Mouse (Mus musculus): ENCODE data around the gene Tbata. TPM values are rescaled to one million over a fixed set of nuclear protein-coding genes. Genes with fewer than 3 reads are reported as not detected.
A peak's percentile ranks its signal among the peaks of the same experiment; 100 is the strongest.

Gene Tbata
- polyA plus RNA-seq, 1 experiment from 2014 or later = not detected

GRCm38 (mm10) chr10:61203930-61204329 is 32.2 kb downstream of the Tbata start:
- no peak overlapping the region for H3K4me2 ChIP-seq (ENCODE audit: low read depth, low read length)
- H3K27ac ChIP-seq (replicated peaks; ENCODE audit: low read depth, low read length) = no peak overlapping the region
- ATAC-seq (replicated peaks; ENCODE audit: insufficient number of reproducible peaks, low FRiP score, low TSS enrichment, low read depth) (no peak), DNase-seq (ENCODE audit: low spot score) (no peak)
- H3K4me1 ChIP-seq (ENCODE audit: control insufficient read depth, insufficient read depth, low read length) = no peaks in the 10 kb centered on the region
- no peak overlapping the region for H3K9ac ChIP-seq (replicated peaks; ENCODE audit: low read length)
- no peaks in the 10 kb centered on the region for H3K27me3 ChIP-seq (ENCODE audit: control insufficient read depth, insufficient read depth, low read length)
- no peak overlapping the region for H3K4me3 ChIP-seq (ENCODE audit: low read depth, low read length)
- H3K36me3 ChIP-seq (replicated peaks; ENCODE audit: control insufficient read depth, insufficient read depth, low read depth, low read length) = no peaks in the 10 kb centered on the region
- no peaks in the 10 kb centered on the region for H3K9me3 ChIP-seq (replicated peaks; ENCODE audit: control insufficient read depth, low read length)
- WGBS = 69% methylated on average over 3 of the region's 3 CpGs

- no peaks in the 10 kb centered on the region for H3K27me3 ChIP-seq (ENCODE audit: control insufficient read depth, insufficient read depth, low read length)
- no peaks in the 10 kb centered on the region for H3K36me3 ChIP-seq (replicated peaks; ENCODE audit: control insufficient read depth, insufficient read depth, low read depth, low read length)
- no peaks in the 10 kb centered on the region for H3K9me3 ChIP-seq (replicated peaks; ENCODE audit: control insufficient read depth, low read length)
- DNase-seq (ENCODE audit: low spot score) (no peak), ATAC-seq (replicated peaks; ENCODE audit: insufficient number of reproducible peaks, low FRiP score, low TSS enrichment, low read depth) (no peak)
- no peak overlapping the region for H3K4me3 ChIP-seq (ENCODE audit: low read depth, low read length)
- no peaks in the 10 kb centered on the region for H3K4me1 ChIP-seq (ENCODE audit: control insufficient read depth, insufficient read depth, low read length)
- WGBS = 83% methylated on average over 9 of the region's 9 CpGs
- H3K4me2 ChIP-seq (ENCODE audit: low read depth, low read length) = no peak overlapping the region
- no peak overlapping the region for H3K27ac ChIP-seq (replicated peaks; ENCODE audit: low read depth, low read length)
- no peak overlapping the region for H3K9ac ChIP-seq (replicated peaks; ENCODE audit: low read length)
Measured at GRCm38 (mm10) chr10:61208114-61208684, 36.4 kb downstream of the Tbata start.

DNA sequence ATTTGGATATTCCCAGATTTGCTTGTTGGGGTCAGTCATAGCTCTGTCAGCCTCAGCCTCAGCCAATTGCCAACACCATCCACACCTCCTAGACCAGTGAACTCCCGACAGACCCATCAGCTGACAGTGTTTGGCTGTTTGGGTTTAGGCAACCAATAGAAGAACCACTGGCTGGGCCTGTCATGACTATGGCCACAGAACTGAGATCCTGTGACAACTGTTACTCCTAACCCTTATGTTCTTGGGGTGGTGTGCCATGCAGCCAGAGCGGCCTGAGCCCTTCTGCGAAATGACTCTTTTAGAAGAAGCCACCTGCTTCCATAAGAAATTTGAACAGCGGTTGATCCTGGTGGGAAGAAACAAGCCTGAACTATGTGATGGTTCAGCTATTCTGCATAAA is 39.4 kb downstream of the Tbata start:
- ATAC-seq (replicated peaks; ENCODE audit: insufficient number of reproducible peaks, low FRiP score, low TSS enrichment, low read depth) (no peak), DNase-seq (ENCODE audit: low spot score) (no peak)
- H3K9ac ChIP-seq (replicated peaks; ENCODE audit: low read length) = no peak overlapping the region
- H3K27me3 ChIP-seq (ENCODE audit: control insufficient read depth, insufficient read depth, low read length) = no peaks in the 10 kb centered on the region
- H3K27ac ChIP-seq (replicated peaks; ENCODE audit: low read depth, low read length) = no peak overlapping the region
- H3K4me2 ChIP-seq (ENCODE audit: low read depth, low read length) = no peak overlapping the region
- H3K4me3 ChIP-seq (ENCODE audit: low read depth, low read length) = no peak overlapping the region
- H3K4me1 ChIP-seq (ENCODE audit: control insufficient read depth, insufficient read depth, low read length) = no peaks in the 10 kb centered on the region
- H3K9me3 ChIP-seq (replicated peaks; ENCODE audit: control insufficient read depth, low read length) = no peaks in the 10 kb centered on the region
- H3K36me3 ChIP-seq (replicated peaks; ENCODE audit: control insufficient read depth, insufficient read depth, low read depth, low read length) = no peaks in the 10 kb centered on the region
- 78% methylated on average over 4 of the region's 4 CpGs for whole genome bisulfite sequencing

- no peak overlapping the region for H3K9ac ChIP-seq (replicated peaks; ENCODE audit: low read length)
- H3K4me1 ChIP-seq (ENCODE audit: control insufficient read depth, insufficient read depth, low read length) = no peaks in the 10 kb centered on the region
- DNase-seq (ENCODE audit: low spot score) (peak; percentile 87), ATAC-seq (replicated peaks; ENCODE audit: insufficient number of reproducible peaks, low FRiP score, low TSS enrichment, low read depth) (no peak)
- no peak overlapping the region for H3K4me3 ChIP-seq (ENCODE audit: low read depth, low read length)
- no peak overlapping the region for H3K4me2 ChIP-seq (ENCODE audit: low read depth, low read length)
- WGBS = 11% methylated on average over 13 of the region's 13 CpGs
- no peaks in the 10 kb centered on the region for H3K36me3 ChIP-seq (replicated peaks; ENCODE audit: control insufficient read depth, insufficient read depth, low read depth, low read length)
- no peaks in the 10 kb centered on the region for H3K27me3 ChIP-seq (ENCODE audit: control insufficient read depth, insufficient read depth, low read length)
- H3K27ac ChIP-seq (replicated peaks; ENCODE audit: low read depth, low read length) = no peak overlapping the region
- H3K9me3 ChIP-seq (replicated peaks; ENCODE audit: control insufficient read depth, low read length) = no peaks in the 10 kb centered on the region
Measured at GRCm38 (mm10) chr10:61211743-61212142, 40.0 kb downstream of the Tbata start.

DNA sequence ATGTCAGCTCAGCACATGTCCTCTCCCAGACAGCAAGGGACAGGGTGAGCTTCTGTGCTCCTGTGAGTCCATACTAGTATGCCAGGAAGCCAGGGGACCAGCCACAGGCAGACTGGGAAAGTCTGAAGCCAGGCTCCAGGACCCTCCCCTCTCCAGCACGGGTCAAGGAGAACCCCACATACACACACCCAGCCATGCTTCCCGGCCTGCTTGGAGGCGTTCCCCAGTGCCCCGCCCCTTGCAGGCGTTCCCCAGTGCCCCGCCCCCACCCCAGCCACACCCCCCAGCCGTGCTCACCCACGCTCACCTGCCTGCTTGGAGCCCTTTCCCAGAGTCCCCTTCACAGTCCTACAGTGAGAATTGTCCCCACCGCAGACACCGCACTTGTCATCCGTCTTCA is 41.1 kb downstream of the Tbata start:
- DNase-seq (ENCODE audit: low spot score) = no peak
- Histone ChIP-seq H3K4me3 (ENCODE audit: low read depth, low read length) (no peak overlapping the region), H3K36me3 (replicated peaks; ENCODE audit: control insufficient read depth, insufficient read depth, low read depth, low read length) (no peaks in the 10 kb centered on the region), H3K9me3 (replicated peaks; ENCODE audit: control insufficient read depth, low read length) (no peaks in the 10 kb centered on the region), H3K27me3 (ENCODE audit: control insufficient read depth, insufficient read depth, low read length) (no peaks in the 10 kb centered on the region), H3K4me1 (ENCODE audit: control insufficient read depth, insufficient read depth, low read length) (no peaks in the 10 kb centered on the region), H3K9ac (replicated peaks; ENCODE audit: low read length) (no peak overlapping the region), H3K4me2 (ENCODE audit: low read depth, low read length) (peak overlapping the region; percentile 10; the same call in 1 of the 2 replicates), H3K27ac (replicated peaks; ENCODE audit: low read depth, low read length) (no peak overlapping the region)
- ATAC-seq (replicated peaks; ENCODE audit: insufficient number of reproducible peaks, low FRiP score, low TSS enrichment, low read depth) = 0 out of 2 replicates have a peak, but pooled peaks have one; percentile 76
- 12% methylated on average over 11 of the region's 11 CpGs for WGBS

- no peaks in the 10 kb centered on the region for H3K9me3 ChIP-seq (replicated peaks; ENCODE audit: control insufficient read depth, low read length)
- H3K9ac ChIP-seq (replicated peaks; ENCODE audit: low read length) = no peak overlapping the region
- no peaks in the 10 kb centered on the region for H3K27me3 ChIP-seq (ENCODE audit: control insufficient read depth, insufficient read depth, low read length)
- H3K4me2 ChIP-seq (ENCODE audit: low read depth, low read length) = no peak overlapping the region
- H3K36me3 ChIP-seq (replicated peaks; ENCODE audit: control insufficient read depth, insufficient read depth, low read depth, low read length) = no peaks in the 10 kb centered on the region
- H3K27ac ChIP-seq (replicated peaks; ENCODE audit: low read depth, low read length) = no peak overlapping the region
- DNase-seq (ENCODE audit: low spot score) (no peak), ATAC-seq (replicated peaks; ENCODE audit: insufficient number of reproducible peaks, low FRiP score, low TSS enrichment, low read depth) (no peak)
- WGBS = 91% methylated on average over 6 of the region's 6 CpGs
- H3K4me1 ChIP-seq (ENCODE audit: control insufficient read depth, insufficient read depth, low read length) = no peaks in the 10 kb centered on the region
- H3K4me3 ChIP-seq (ENCODE audit: low read depth, low read length) = no peak overlapping the region
Measured at GRCm38 (mm10) chr10:61215658-61216057, 43.9 kb downstream of the Tbata start.

- ATAC-seq (replicated peaks; ENCODE audit: insufficient number of reproducible peaks, low FRiP score, low TSS enrichment, low read depth) = no peak
- Histone ChIP-seq H3K4me3 (ENCODE audit: low read depth, low read length) (no peak overlapping the region), H3K36me3 (replicated peaks; ENCODE audit: control insufficient read depth, insufficient read depth, low read depth, low read length) (no peaks in the 10 kb centered on the region), H3K27ac (replicated peaks; ENCODE audit: low read depth, low read length) (no peak overlapping the region), H3K4me1 (ENCODE audit: control insufficient read depth, insufficient read depth, low read length) (no peaks in the 10 kb centered on the region), H3K27me3 (ENCODE audit: control insufficient read depth, insufficient read depth, low read length) (no peaks in the 10 kb centered on the region), H3K4me2 (ENCODE audit: low read depth, low read length) (no peak overlapping the region), H3K9ac (replicated peaks; ENCODE audit: low read length) (no peak overlapping the region), H3K9me3 (replicated peaks; ENCODE audit: control insufficient read depth, low read length) (no peaks in the 10 kb centered on the region)
- DNase-seq (ENCODE audit: low spot score) = no peak
- WGBS = 87% methylated on average over 4 of the region's 4 CpGs
Measured at GRCm38 (mm10) chr10:61216163-61216562, 44.4 kb downstream of the Tbata start.

DNA sequence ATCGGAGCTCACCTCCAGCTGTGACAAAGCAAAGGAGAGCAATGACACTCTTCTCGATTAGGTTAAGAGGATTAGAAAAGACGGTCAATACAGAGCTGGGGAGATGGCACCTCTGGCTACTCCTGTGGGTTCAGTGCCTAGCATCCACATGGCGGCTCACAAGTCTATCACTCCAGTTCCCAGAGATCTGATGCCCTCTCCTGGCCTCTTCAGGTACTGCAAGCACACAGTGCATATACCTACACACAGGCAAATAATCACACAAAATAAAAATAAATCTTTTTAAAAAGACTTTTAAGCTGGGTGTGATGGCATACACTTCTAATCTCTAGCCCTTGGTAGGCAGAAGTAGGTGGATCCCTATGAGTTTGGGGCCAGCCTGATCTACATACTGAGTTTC is 47.6 kb downstream of the Tbata start:
- H3K36me3 ChIP-seq (replicated peaks; ENCODE audit: control insufficient read depth, insufficient read depth, low read depth, low read length) = no peaks in the 10 kb centered on the region
- no peaks in the 10 kb centered on the region for H3K4me1 ChIP-seq (ENCODE audit: control insufficient read depth, insufficient read depth, low read length)
- 91% methylated on average over 4 of the region's 4 CpGs for WGBS
- no peaks in the 10 kb centered on the region for H3K9me3 ChIP-seq (replicated peaks; ENCODE audit: control insufficient read depth, low read length)
- no peak overlapping the region for H3K9ac ChIP-seq (replicated peaks; ENCODE audit: low read length)
- no peak overlapping the region for H3K4me2 ChIP-seq (ENCODE audit: low read depth, low read length)
- no peak for DNase-seq (ENCODE audit: low spot score)
- H3K4me3 ChIP-seq (ENCODE audit: low read depth, low read length) = no peak overlapping the region
- no peak overlapping the region for H3K27ac ChIP-seq (replicated peaks; ENCODE audit: low read depth, low read length)
- H3K27me3 ChIP-seq (ENCODE audit: control insufficient read depth, insufficient read depth, low read length) = no peaks in the 10 kb centered on the region
- no peak for ATAC-seq (replicated peaks; ENCODE audit: insufficient number of reproducible peaks, low FRiP score, low TSS enrichment, low read depth)

Measured in embryonic facial prominence, embryonic 11.5 days (tissue).